Mouse (Mus musculus) T-helper 2 cell (primary cell): ENCODE results near the gene Sumo1.

Source experiments
- in situ Hi-C: fragments of 300-600 bp; cut with MboI, MseI; formaldehyde crosslinking; loops from one replicate; pipeline ENCODE4 v1.15.1; 2025; ENCODE audit warnings: high pct_unique_total_duplicates

Sumo1 gene

GRCm38 (mm10) chr1:59594586-59595266 is 75.9 kb downstream of the Sumo1 start:
- in situ Hi-C loops, result no loop called here

- in situ Hi-C loops, result no loop called here
These were observed 77.0 kb downstream of the Sumo1 start for GRCm38 (mm10) chr1:59593622-59594035.

GRCm38 (mm10) chr1:59592876-59593275 is 77.8 kb downstream of the Sumo1 start:
- in situ Hi-C loops, result no loop called here

- in situ Hi-C loops, result no loop called here
These were observed 78.3 kb downstream of the Sumo1 start for GRCm38 (mm10) chr1:59592359-59592758.

GRCm38 (mm10) chr1:59589271-59589670 is 81.4 kb downstream of the Sumo1 start:
- in situ Hi-C loops, result no loop called here

GRCm38 (mm10) chr1:59584656-59585410 is 85.8 kb downstream of the Sumo1 start:
- in situ Hi-C loops, result no loop called here

- in situ Hi-C loops, result no loop called here
These were observed 89.8 kb downstream of the Sumo1 start for GRCm38 (mm10) chr1:59580880-59581279.

GRCm38 (mm10) chr1:59580131-59580751 is 90.4 kb downstream of the Sumo1 start:
- in situ Hi-C loops, result no loop called here

- in situ Hi-C loops, result no loop called here
These were observed 91.3 kb downstream of the Sumo1 start for GRCm38 (mm10) chr1:59579327-59579726.

GRCm38 (mm10) chr1:59578770-59579169 is 91.9 kb downstream of the Sumo1 start:
- in situ Hi-C loops, result no loop called here

GRCm38 (mm10) chr1:59574262-59575187 is 96.1 kb downstream of the Sumo1 start:
- in situ Hi-C loops, result no loop called here

- in situ Hi-C loops, result no loop called here
These were observed 96.8 kb downstream of the Sumo1 start for GRCm38 (mm10) chr1:59573843-59574242.

- in situ Hi-C loops, result no loop called here
These were observed 99.1 kb downstream of the Sumo1 start for GRCm38 (mm10) chr1:59571502-59571901.

- in situ Hi-C loops, result no loop called here
These were observed 99.9 kb downstream of the Sumo1 start for GRCm38 (mm10) chr1:59570767-59571166.

- in situ Hi-C loops, result no loop called here
These were observed 101.3 kb downstream of the Sumo1 start for GRCm38 (mm10) chr1:59569301-59569700.

- in situ Hi-C loops, result no loop called here
These were observed 102.4 kb downstream of the Sumo1 start for GRCm38 (mm10) chr1:59568283-59568682.

- in situ Hi-C loops, result no loop called here
These were observed 103.1 kb downstream of the Sumo1 start for GRCm38 (mm10) chr1:59567521-59567920.

- in situ Hi-C loops, result no loop called here
These were observed 103.7 kb downstream of the Sumo1 start for GRCm38 (mm10) chr1:59566926-59567325.

GRCm38 (mm10) chr1:59566281-59566680 is 104.4 kb downstream of the Sumo1 start:
- in situ Hi-C loops, result no loop called here

- in situ Hi-C loops, result no loop called here
These were observed 104.8 kb downstream of the Sumo1 start for GRCm38 (mm10) chr1:59565804-59566203.

GRCm38 (mm10) chr1:59563581-59563980 is 107.1 kb downstream of the Sumo1 start:
- in situ Hi-C loops, result no loop called here

GRCm38 (mm10) chr1:59553708-59554107 is 116.9 kb downstream of the Sumo1 start:
- in situ Hi-C loops, result no loop called here
